Mouse (Mus musculus): ENCODE results near the gene Fam185a. TPM values are rescaled to one million over a fixed set of nuclear protein-coding genes. Genes with fewer than 3 reads are reported as not detected.

Gene Fam185a
- total RNA-seq (2021) = 1 to 10 TPM; 5.9 to 6.5 TPM
- long read RNA-seq, experiment 1, transcript Fam185a-201 (8 exons, 3,027 nt) = major isoform, 9 of 12 reads
- long read RNA-seq, experiment 1, partial matches to known transcripts = 1 of 12 reads
- long read RNA-seq, experiment 1, other reads (novel, unspliced or antisense) = 2 of 12 reads
- long read RNA-seq, experiment 2, transcript Fam185a-201 (8 exons, 3,027 nt) = major isoform, 9 of 10 reads
- long read RNA-seq, experiment 2, partial matches to known transcripts = 0 of 10 reads
- long read RNA-seq, experiment 2, other reads (novel, unspliced or antisense) = 1 of 10 reads

DNA sequence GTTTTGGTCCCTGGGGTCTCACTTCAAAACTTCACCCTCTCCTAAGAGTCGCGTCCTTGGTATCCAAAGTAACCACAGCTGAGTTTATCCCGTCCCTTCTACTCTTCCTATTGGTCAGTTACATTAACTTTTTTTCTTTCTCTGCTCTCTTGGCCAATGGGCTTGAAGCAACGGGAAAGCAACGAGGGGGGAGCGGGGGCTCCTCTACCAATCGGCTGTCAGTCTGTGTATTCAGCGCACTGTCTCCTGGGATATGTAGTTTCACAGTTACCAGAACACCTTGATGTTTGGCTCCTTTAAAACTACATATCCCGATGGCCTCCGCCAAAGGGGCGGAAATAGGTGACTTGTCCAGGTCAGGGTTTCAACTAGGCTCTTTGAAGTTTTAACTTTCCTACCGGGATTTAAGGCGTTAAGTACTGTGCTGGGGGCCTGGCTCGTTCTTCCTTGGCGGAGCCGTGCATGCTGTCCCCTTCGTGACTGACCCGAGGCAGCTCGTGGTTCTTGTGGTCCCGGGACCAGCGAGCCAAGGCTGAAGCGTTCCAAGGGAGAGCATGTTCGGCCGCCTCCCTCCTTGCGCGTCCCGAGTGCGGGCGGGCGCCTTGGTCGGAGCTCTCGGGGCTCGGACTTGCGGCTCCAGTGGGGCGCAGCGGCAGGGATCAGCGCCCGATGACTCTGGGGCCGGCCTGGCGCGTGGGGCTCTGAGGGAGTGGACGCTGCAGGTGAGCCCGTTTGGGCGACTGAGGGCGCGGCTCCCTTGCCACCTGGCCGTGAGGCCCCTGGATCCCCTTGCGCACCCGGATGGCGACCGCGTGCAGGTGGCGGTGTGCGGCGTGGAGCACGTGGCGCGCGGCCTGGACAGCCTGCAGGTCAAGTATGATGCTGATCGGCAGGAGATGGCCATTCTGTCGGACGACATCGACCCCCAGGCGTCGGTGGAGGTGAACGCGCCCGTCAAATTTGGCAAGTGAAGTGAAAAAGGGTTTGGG, at the start of gene Fam185a, which contains the start of gene Ccdc146:
Gene Fam185a, plus strand, starts transcription at position 345 of the 989 bp plus-strand sequence.
Gene Ccdc146, minus strand, starts transcription at position 64 of the 989 bp plus-strand sequence.
- intact Hi-C loops (cut with DNase I; ENCODE audit: low total_unique reads) = loop anchor here (5.0 kb wide), 3 partner anchors 98 to 217 kb away; no protein-coding TSS in a partner anchor
- peak; percentile 90 for DNase-seq

DNA sequence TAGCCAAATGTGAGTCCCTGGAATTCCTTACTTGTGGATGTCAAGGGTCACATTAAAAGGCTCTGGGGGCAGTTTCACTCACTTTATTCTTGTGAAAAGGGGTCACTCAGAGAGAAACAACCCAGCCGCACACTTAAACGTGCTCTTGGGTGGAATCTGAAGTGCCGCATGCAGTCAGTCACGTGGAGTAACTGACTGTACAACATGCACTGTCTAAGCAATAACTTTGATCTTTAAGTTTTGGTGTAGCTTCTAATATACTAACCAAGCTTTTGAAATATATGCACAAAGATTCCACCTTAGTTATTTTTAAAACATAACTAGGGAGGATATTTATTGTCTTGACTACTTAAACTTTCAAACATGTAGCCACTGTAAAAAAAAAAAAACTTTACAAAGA, 47.8 kb upstream of the Fam185a start:
- DNase-seq = no peak
- intact Hi-C loops (cut with DNase I; ENCODE audit: low total_unique reads) = no loop called here

DNA sequence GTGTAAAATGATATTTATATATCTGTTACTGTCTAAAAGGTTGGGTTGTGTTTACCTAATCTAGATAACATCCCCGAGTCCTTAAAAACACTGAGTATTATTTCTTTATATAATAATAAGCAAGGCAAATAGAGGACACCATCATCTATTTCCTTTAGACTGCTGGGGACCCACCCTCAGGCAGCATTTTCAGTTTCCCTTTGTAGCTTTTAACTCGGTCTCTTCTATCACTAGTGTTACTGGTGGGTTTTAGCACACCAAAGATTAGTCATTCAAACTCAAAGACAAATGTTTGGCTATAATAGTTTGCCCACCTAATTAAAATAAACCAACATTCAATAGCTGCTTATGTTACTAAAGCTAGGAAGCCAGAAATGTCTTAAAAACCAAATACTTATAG, 46.4 kb upstream of the Fam185a start:
- no peak for DNase-seq
- intact Hi-C loops (cut with DNase I; ENCODE audit: low total_unique reads) = no loop called here

DNA sequence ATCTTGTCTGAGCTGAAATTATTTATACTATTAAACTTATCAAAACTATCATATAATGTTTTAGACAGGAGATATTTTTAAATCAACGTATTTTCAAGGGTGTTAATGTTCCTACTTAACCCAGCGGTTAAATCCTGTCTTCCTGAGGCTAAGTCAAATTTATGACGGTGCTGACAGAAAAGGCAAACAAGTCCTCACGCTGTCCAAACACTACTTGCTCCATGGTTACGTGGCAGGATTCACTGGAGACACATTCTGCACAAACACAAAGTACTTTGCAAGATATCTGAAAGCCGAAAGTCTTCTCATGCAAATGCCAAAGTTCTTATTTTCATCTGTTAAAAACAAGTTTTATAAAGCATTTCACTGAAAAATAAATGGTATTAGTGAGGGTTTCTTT, 42.8 kb upstream of the Fam185a start:
- DNase-seq = no peak
- intact Hi-C loops (cut with DNase I; ENCODE audit: low total_unique reads) = no loop called here

DNA sequence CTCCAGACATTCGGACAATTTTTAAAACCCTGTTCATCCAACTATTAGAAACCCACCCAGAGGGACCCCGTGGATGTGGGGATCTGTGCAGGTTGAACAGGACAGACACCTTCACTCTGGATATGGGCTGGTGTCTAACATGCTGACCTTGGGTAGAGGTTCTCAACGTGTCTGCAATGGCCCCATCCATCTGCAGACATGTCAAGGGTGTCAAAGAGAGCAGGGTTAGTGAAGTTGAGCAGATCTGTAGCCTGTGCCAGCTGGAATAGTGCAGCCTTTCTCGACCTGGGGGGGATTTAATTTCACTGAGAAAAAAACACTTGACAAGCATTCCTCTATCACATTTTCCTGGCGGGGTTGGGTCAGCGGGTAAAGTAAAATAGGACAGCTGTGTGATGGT, 42.1 kb upstream of the Fam185a start:
- no peak for DNase-seq
- intact Hi-C loops (cut with DNase I; ENCODE audit: low total_unique reads) = no loop called here

DNA sequence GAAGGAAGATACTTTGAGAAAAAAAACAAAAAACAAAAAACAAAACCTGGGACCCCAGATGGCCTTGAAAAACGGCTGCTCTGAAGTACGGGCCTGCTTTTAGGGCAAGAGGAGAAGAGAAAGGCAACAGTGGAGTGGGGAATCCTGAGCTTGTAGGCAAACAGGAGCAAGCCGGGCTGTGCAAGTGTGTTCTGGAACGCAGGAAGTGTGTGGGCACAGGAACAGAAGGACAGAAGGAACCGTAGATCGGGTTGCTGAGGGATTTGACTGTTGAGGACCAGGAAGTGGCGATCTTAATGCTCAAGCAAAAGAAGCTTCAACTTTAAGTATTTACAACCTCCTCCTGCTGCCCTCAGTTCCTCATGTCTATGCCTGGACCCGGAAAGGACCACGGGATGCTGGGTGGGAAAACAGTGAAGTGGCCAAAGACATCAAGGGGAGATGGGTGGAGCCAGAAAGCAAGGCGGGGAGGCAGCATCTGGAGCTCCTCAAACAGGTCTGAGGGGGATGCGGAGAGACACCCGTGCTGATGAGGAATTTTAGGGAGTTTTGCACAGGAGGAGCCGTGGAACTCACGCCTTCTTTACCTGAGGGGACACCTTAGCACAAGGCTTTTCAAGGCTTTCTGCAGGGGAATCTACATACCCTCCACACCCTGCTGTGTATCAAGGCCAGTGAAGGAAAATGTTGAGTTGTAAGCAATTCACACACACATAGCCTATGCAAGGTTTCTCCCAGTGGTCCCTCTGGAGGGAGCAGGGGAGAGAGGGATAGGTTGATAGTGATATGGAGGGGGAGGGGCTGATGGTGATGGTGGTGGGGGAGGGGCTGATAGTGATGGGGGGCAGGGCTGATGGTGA, 41.1 kb upstream of the Fam185a start:
- DNase-seq = no peak
- intact Hi-C loops (cut with DNase I; ENCODE audit: low total_unique reads) = no loop called here

DNA sequence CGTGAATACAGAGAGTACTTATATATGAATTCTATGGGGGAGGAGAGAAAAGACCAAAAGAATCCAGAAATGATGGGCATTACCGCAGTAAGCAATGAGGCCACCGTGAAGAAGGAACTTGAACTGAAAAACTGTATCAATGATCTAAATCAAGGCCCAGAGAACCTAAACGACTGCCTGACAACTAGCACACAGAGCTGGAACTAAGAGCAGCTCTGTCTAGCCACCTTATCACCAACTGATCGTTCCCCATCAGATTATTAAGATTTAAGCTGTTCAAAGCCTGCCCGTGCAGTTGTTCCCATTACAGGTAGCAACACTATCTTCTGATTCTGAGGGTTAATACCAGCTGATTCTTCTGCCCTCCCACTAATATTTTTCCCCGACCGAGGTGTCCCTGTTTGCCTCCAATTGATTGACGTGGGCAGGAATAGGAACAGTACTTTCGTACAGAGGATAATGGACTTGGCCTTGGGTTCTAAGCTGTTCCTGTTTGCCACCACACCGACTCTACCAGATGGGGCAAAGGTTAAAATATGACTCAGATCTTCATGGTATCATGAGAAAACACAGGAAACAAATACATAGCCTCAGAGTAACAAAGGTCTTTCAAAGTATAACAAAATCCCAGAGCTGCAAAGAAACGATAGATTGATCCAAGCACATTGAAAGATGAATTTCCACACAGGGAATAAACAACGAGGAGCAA, 40.4 kb upstream of the Fam185a start:
- intact Hi-C loops (cut with DNase I; ENCODE audit: low total_unique reads) = no loop called here
- DNase-seq = no peak

DNA sequence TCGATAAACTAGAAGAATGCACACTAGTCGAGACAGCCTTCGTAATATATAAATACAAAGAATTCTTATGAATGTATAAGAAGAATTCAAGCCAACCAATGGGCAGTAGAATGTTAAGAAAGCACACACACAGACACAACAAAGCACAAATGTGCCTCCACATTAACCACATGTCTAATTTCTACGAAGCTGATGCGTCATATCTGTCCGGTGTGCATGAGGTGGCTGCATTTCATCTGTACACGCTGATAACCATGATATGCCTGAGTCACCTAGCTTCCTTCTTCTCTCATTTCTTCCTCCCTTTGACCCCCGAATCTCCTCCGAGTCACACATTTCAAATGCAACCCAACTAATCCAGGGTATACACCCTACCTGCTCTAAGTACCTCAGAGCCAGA, 39.8 kb upstream of the Fam185a start:
- intact Hi-C loops (cut with DNase I; ENCODE audit: low total_unique reads) = no loop called here

DNA sequence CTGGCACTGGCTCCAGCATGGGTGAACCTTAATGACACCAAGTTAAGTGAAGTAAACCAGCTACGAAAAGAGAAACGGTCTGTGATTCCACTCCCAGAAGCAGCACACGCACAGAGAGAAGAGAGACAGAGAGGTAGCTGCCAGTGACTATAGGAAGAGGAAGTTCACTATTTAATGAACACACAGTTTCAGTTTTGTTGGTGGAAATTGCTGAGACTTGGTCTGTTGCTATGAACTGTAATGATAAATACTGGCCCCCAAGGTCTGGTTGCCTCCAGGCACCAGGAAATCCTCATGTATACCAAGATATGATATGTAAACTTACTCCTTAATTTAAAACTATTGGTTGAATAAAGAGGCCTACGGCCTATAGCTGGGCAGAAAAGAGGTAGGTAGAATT, 38.3 kb upstream of the Fam185a start:
- DNase-seq = no peak
- intact Hi-C loops (cut with DNase I; ENCODE audit: low total_unique reads) = no loop called here

More for the DNA sequence above, 39.8 kb upstream of the Fam185a start:
- DNase-seq = no peak

DNA sequence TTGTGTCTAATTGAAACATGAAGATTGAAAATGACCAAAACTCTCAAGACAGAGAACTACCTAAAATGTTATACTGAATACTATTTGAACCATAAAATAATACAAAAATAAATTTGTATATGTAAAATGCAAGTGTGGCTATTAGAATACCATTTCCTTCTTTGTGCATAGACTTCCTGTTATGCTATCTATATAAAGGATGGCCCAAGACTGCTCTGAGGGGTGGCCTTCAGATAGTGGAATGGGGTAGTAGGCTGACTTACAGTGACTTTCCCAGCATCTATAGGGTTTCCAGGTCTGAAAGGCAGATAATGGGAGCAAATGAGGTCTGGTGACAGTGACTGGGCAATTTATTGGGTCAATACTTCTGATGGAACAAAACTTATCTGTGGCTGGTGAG, 37.4 kb upstream of the Fam185a start:
- intact Hi-C loops (cut with DNase I; ENCODE audit: low total_unique reads) = no loop called here
- no peak for DNase-seq

DNA sequence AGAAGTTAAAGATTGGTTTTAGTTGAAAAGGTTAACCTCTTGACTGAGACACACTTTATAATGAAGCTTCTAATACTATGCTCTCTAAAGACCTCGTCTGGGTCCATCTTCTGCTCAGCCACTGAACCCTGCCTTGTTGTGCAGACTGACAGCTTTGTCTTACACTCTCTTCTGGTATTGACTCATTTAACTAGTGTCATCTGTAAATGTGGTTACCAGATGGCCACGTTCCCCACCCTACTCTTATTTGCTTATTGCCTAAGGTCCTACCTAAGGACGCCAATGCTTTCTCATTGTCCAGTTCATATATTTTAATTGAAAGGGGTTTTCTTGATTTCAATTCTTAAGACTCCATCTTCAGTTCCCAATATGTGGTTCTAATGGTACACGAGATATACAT, 35.9 kb upstream of the Fam185a start:
- intact Hi-C loops (cut with DNase I; ENCODE audit: low total_unique reads) = no loop called here
- DNase-seq = no peak

DNA sequence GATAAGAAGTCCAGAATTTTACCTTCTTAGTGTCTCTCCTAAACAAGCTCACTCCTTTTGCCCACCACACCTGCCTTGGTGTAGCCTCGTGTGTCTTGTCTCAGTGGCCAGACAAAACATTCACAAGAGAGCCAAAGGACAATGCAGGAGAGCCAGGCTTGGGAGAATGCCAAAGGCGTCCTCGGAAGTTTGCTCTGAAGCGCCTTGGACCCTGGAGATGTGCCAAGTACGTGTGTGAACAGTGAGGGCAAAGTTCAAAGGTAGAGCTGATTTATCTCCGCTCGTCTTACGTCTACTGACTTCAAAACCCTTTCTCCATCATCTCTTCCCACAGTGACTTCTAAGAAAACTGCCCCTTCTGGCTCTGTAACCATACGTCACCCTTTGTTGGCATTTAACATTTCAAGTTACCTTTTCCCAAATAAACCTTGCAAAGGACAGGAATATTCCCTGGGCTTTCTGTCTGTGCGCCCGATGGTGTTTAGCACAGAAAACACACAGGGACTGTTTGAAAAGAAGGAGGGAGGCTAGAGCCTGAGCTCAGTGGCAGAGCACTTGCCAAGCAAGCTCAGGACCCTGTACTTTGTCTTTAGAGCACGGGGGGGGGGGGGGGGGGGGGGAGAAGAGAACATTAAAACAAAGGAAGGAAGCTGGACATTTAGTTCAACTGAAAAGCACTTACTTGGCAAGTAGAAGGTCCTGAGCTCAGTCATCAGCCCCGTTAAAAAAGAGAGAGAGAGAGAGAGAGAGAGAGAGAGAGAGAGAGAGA, 33.0 kb upstream of the Fam185a start:
- intact Hi-C loops (cut with DNase I; ENCODE audit: low total_unique reads) = no loop called here

DNA sequence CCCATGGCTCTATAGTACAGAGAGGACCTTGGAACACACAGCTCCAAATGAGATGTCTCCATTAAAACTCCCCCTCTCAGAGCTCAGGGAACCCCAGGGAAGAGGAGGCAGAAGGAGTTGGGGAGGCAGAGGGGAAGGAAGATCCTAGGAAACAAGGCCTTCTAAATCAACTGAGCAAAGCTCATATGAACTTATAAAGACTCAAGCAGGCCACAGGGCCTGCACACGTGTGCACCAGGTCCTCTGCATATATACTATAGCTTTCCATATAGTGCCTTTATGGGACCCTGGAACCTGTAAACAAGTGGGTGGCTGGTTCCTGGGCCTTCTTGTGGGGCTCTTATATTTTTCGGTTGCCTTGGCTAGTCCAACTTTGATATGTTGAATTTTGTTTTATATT, 30.2 kb upstream of the Fam185a start:
- intact Hi-C loops (cut with DNase I; ENCODE audit: low total_unique reads) = no loop called here

More for the DNA sequence above, 33.0 kb upstream of the Fam185a start:
- DNase-seq = no peak

DNA sequence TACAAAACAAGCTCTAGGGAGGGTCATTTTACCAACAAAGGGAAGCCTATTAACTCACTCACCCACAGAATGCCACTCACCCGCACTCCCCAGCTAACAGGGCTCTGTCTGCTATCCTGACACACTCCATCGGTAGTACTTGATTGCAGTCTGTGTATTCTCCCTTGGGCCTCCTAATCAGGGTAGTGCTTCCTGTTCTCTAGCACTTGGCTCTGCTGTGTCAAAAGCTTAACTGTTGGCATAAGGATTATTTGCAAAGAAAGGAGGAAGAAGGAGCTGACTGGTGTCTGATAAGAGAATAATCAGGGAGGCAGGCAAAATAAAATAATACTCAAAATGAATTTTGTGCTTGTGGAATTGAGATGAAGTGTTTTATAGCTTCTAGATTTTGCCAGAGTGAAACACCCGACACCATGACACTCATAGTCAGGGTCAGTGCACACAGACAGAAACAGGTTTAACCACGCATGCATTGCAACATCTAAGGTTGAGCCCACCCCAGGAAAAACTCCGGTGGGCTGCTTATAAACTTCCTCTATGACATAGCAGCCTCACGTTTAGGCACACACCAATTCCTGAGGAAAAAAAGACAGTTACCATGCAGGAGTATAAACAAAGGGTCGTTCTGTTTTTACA, 29.4 kb upstream of the Fam185a start:
- intact Hi-C loops (cut with DNase I; ENCODE audit: low total_unique reads) = no loop called here
- DNase-seq = no peak

More for the DNA sequence above, 30.2 kb upstream of the Fam185a start:
- DNase-seq = no peak

DNA sequence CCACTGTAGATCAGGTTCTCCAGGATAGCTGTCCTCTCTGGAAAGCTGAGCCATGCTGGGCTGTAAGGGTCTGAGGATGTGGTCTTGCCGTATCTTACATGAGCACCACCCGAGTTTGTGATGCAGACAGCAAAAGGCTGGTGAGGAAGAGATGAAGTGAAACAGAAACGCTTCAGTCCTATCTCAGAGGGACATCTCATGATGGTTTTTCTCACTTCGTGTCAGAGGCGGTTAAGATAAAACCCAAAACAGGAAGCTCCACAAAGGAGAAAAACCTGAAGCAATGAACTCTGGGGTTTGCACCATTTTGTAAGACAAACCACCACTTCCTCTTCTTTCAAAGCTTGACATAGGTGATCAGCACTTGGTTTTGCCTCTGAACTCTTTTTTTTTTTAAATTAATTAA, 13.5 kb upstream of the Fam185a start:
- DNase-seq = no peak
- intact Hi-C loops (cut with DNase I; ENCODE audit: low total_unique reads) = no loop called here

DNA sequence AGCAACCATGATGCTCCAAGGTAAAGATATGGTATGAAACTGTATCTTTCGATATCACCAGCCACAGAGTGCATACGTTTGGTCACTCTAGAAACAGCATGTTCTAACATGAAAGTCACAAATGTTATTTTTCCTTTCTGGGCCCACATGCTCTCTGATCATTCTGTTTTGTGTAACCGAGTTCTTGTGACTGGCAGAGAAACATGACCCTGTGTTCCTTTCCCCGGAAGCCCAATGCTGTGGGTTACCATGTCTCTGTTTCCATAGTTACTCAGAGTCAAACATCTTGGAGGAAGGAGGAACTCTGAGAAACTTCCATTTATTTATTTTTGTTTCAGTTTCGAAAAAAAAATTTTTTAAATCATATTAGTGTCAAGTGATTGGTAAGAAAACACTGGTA, 12.7 kb upstream of the Fam185a start:
- DNase-seq = no peak
- intact Hi-C loops (cut with DNase I; ENCODE audit: low total_unique reads) = no loop called here

DNA sequence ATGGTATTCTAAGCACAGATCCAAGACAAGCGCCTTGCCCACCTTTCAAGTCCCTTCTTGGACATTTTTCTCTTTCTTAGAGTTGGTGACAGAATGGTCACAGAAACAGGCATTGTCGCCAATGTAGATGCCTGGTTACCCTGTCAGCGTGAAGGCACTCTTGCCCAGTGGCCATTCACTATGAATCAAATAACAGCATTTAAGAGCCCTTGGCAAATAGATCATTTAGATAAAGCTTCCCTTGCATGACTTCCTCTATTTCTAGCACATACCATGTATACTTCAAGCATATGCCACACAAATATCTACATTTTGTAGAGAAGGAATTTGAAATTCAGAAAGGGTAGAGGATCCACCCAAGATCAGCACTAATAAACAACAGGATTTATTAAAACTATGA, 11.4 kb upstream of the Fam185a start:
- DNase-seq = no peak
- intact Hi-C loops (cut with DNase I; ENCODE audit: low total_unique reads) = no loop called here
